Mouse (Mus musculus) neutrophil, adult 5-6 weeks (primary cell): Measurements from ENCODE around the gene Wdr19. TPM values are rescaled to one million over a fixed set of nuclear protein-coding genes. Genes with fewer than 3 reads are reported as not detected.

Source experiments
- ATAC-seq: fragments of 151-379, 151-347 bp; 2 replicates; pipeline ENCODE4 v1.8.0; 2017; ENCODE audit warnings: mild to moderate bottlenecking, moderate TSS enrichment; ENCODE audit not compliant: insufficient number of reproducible peaks, poor library complexity, low FRiP score, severe bottlenecking; ENCODE audit errors: extremely low read depth
- total RNA-seq: library from RNA; stranded (forward); fragments of 200-1000 nt; gene quantifications from 2 replicates; pipeline ENCODE4 v1.2.3, GENCODE M21; 2017

The Wdr19 gene
- total RNA-seq, 1 experiment from 2014 or later: 2.4 TPM

DNA sequence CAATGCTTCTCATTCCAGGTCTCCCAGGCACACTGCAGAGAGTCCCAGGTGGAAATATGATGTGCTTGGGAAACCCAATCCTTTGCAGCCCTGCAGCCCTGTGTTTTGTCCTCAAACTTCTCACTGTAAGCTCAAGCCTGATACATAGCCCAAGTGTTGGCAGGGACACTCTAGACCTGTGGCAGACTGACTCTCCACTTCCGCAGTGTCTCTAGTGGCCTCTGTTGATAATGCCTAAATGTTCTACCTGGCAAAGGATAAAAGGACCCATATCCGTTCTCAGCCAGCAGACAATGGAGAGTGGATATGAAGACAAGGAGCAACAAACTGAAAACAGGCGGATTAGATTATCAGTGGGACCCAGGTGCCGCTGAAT is 17.7 kb upstream of the Wdr19 start:
- no peak for ATAC-seq

DNA sequence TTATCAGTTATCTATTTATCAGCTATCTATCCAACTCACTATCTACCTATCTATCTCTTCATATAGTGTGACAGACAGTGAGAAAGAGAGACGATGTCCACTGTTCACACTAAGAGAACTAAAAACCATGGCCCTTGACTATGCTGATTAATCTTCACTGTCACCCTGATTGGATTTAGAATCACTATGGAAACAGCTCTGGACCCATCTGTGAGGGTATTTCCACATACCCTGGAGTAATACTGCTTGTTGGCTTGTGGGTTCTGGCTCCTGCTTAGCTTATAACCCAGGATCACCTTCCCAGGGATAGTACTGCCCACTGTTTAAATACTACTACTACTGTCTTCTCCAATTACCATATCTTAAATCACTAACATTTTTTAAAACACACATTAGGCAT is 17.2 kb upstream of the Wdr19 start:
- no peak for ATAC-seq

DNA sequence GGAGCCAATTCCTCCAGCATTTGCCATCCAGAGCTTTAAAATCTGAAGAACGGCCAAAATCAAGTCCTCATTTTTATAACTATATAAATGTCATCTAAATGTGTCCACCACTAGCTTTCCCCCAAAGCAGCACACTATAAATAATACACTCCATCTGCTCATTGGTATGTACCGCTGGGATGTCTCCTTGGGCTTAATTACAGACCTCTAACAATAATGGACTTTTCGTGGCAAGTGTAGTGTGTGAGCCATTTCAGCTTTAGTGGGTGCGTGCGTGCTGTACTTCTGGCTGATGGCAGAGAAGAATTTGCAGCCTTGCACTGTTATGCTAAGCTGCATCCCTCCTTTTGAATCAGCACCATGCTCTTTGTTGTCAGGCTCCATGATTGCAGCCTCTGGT is 7.9 kb upstream of the Wdr19 start:
- no peak for ATAC-seq

DNA sequence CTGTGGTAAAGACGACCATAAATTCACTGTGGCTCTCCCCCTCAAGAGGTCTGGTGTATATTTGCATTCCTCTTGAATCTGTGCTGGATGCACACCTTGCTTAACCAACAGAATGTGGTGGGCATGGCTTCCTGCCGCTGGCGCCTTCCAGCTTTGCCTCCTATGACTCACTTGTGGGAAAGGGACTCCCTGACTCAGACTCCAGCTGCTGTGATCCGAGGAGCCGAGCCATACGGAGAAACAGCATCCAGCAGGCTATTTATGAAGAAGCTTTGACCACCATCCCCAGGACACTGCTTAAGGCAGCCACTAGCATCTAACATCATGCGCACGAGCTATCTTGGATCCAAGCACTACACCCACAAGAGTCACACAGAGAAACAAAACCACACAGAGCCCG is 5.1 kb upstream of the Wdr19 start:
- no peak for ATAC-seq

DNA sequence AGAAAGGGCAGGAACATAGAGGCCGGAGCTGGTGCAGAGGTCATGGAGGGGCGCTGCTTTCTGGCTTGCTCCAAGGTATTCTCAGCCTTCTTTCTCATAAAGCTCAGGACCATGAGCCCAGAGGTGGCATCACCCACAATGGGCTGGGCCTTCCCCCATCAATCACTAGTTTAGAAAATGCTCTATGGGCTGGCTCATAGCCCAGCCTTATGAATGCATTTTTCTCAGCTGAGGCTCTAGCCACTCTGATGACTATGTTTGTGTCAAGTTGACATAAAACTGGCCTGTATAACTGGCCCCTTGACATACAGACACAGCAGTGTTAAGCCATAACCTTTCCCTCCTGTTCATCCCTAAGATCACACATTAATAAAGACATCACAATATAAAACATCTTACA is 5.2 kb downstream of the Wdr19 start:
- no peak for ATAC-seq

DNA sequence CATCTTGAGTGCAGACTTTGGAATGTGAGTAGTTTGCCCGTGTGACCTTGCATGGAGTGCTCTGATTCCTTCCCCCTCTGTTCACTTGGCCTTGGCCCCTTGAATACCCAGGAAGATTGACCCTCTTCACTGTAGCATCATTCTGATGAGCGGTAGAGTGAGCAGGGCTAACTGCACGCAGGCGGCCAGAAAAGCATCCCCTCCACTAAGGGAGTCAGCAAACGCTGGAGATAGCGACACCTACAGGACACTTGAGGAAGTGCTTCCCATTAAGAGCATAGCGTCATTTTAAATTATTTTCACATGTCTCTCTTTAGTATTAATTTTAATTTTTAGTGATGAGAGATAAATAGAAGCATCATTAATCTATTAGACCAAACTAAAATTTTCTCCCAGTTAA is 13.8 kb downstream of the Wdr19 start:
- ATAC-seq: peak; percentile 77; the same call in 1 of the 2 replicates

DNA sequence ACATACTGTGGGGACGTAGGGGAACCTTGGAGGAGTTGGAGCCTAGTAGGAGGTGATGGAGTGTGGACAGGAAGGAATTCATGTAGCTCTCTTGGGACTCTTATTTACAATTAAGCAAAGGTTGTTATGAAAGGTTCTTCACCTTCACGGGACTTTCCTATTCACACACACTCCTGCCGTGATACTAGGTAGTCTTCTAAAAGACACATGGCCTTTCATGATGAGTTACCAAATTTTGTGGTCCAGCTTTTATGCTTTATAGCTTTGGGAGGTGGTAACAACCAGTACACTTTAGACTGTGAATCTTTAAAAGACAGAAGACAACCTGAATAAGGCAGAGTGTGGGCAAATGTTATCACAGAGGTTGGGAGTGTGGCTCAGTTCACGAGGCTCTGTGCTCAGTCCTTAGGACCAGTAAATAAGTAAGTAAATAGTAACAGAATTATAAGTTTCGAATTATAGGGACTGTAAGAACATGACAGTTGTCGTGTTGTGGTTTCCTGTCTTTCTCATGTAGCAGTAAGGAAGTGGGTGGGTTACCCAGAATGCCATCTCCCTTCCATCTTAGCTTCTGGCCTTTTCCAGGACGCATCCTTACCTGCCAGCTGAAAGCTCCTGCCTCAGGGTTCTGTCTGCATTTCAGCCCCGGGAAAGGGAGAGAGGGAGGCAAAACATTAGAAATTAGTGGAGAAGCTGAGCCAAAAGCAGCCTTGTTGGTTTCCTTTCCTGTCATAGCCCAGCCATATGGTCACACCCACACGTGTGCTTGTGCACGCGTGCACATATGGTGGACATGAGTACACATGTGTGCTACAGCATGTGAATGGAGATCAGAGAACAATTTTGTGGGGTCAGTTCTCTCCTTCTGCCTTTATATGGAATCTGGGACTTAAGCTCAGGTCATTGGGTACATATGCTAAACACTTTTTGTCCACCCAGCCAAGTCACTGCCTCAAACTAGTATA is 18.1 kb downstream of the Wdr19 start:
- no peak for ATAC-seq

DNA sequence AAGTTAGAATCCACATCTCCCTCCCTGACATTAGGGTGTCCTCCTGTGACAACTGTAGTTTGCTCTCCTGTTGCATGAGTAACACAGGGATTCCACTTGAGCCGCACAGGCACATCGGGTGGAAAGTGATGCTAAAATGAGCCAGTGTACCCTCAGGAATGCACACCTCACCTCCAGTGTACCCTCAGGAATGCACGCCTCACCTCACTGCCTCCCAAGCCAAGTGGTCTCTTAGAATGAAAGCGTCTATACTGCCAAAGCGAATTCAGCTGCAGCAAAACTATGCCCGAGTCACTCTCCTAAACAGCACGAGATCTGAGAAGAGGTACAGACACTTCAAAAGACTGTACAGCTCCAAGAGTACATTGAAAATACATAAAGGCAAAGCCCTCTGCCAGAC is 21.5 kb downstream of the Wdr19 start:
- ATAC-seq: no peak

DNA sequence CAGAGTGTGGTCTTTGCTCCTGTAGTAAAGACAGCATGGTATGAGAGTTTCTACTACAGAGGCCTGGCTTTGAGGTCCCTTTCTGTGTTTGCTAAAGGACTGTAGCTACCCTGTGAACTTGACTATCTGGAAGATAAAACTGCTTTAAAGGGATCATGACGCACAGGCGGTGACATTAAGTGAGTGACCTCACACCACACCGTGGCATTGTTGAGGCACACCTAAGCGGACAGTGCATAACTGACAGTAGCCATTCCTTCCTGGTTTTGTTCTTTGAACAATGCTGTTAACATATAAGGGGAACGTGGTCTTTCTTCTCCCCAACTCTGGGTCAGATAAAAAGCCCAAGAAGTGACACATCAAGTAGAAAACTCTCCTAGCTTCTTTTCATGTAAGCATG is 24.6 kb downstream of the Wdr19 start:
- no peak for ATAC-seq

DNA sequence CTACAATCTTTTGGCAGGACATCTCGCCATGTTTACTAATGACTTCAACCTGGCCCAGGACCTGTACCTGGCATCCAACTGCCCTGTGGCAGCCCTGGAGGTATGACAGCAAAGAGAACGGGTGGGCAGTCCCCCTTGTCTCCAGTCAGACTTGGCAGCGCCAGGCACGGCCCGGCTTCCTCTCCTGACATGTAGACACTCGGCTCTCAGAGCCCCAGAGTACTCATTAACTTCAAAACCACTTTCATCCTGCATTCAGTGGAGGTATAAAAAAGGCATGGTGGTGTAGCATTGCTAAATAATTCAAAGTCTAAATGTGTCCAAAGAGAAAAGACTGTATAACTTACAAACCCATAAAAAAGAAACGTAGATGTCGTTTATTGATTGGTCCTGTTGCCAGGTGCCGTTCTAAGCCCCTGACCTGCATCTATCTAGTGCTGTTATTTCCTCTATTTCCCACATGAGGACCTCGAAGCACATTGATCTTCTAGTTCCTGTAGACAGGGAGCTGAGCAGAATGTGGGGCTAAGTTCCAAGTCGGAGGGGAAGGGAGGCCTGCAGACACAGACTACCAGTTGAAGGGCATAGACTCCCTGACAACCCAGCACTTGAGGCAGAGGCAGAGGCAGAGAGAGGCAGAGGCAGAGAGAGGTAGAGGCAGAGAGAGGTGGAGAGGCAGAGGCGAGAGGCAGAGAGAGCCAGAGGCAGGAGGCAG is 31.9 kb downstream of the Wdr19 start:
- ATAC-seq: no peak

DNA sequence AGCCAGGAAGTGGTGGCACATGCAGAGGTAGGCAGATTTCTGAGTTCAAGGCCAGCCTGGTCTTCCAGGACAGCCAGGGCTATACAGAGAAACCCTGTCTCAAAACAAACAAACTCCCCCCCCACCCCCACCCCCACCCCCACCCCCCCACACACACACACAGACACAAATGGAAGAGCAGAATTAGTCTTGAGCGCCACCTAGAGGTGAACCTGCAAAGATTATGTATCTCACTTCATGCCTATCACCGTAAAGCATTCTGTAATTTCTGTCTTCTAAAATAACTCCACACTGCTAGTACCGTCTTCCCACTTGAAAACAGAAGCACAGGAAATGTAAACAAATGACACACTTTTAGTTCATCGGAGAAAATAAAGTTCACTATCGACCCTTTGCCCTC is 43.2 kb downstream of the Wdr19 start:
- ATAC-seq: no peak

DNA sequence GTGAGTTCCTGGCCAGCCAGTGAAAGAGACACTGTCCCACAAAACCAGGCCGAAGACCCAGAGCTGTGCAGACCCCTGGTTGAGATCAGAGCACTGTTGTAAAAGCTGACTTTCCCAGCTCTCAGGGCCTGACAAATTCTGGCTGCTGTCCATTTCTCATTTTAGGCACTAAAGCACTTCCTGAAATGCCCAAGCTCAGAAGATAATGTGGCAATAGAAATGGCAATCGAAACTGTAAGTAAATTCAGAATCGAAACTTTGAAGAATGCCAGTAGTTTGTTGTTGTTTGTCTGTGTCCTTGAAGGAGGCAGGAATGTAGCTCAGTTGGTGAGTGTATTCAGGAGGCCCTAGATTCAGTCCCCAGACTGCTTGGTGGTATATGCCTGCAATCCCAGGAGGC is 47.8 kb downstream of the Wdr19 start:
- ATAC-seq: no peak

DNA sequence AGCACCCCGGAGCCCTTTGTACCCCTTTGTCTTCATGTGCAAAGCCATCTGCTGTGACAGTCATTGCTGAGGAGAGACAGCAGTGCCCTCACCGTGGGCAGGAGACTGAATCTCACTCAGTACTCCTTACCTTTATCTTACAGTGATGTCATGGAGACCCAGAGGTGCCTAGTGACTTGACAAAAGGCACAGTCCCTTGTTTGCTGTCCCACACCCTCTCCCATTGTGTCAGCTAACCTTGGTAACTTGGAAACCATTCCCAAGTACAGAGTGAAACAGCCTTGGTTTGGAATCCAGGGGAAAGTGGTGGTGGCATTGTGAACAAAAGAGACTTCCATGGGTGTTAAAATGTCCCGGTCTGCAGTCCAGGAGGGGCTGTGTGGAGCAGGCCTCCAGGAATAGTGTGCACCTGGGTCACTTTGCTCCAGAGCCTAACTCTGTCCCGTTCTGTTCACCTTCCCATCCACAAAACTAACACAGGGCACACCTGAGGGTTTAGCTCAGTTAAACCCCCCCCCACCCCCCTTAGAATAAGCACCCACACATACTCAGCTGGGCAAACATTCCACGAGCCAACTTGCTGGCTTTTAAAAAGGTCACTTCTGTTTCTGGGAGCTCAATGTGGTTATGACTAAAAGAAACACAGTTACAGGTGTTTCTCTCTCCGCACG is 50.8 kb downstream of the Wdr19 start:
- no peak for ATAC-seq

DNA sequence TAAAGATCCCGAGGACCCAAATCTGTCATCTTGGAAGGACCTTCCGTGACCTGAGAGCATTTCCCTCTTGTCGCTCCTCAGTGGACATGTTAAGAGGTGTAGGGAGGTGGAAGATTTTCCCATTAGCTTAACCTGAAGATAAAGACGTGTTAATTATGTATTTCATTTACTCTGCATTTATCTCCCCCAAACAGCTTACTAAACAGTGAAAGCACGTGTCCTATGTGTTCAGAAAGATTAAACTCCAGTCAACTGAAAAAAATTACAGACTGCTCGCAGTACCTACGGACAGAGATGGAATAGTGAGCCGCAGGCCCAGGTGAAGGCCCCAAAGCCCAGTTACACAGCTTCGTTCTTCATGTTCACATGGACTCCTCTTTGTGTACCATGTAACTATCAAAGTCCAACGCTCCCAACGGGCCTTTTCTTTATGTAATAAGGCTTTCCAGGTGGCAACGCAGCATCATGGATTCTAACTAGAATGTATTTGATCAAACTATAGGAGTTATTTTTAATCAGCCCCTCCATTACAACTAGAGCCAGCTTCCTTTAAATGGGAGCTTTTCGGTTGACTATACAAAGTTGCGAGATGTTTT is 58.5 kb downstream of the Wdr19 start:
- no peak for ATAC-seq

DNA sequence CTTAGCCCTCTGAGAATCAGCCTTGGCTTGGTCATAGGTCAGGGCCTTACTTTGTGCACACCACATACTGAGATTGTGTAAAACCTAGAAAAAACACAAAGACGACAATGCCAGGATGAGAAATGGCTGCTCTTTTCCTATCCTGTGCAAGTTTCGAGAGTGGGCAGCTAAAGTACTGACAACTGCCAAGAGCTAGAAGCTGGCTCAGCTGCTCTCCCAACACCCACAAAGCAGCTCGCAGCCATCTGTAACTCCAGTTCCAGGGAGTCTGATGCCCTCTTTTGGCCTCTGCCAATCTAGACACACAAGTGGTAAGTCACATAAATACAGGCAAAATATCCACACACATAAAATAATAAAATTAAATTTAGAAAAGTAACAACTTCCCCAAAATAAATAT is 74.5 kb downstream of the Wdr19 start:
- no peak for ATAC-seq

DNA sequence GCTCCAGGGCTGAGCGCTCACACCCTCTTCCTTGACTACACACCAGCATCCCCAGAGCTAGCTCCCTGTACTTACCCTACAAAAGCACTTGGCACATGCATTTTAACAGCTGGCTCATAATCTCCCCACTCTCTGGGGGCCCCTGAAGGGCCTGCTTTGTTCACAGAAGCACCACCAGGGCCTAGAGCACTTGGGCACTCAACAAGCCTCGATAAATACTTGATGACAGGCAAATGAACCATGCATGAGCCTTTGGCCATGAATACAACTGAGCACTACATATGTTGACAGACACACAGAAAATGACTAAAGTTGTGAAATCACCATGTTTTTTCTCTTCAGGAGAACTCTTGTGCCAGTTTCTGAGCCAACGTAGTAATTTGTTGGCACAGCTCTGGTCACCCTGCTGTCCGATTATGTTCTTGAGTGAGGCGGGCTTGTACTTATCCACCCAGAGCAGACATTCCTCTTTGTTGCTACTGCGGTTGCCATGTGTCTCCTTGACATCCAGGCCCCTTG is 79.7 kb downstream of the Wdr19 start:
- ATAC-seq: no peak

DNA sequence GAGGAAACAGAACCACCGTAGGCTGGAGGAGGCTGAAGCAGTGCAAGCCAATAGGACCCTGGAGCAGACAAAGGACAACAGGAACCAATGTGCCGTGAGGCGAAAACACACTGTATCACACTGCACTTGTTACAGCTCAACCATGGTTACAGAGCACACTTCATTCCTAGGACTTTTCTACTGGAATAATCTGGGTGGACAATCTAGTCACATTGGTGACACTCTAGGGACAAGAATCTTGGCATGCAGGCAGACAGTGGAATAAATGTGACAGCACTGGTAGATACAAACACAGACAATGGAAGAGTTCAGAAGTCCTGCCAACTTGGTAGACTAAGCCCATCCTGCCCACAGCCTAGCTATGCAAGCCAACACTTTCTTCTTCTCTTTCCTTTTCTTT is 81.7 kb downstream of the Wdr19 start:
- ATAC-seq: no peak

DNA sequence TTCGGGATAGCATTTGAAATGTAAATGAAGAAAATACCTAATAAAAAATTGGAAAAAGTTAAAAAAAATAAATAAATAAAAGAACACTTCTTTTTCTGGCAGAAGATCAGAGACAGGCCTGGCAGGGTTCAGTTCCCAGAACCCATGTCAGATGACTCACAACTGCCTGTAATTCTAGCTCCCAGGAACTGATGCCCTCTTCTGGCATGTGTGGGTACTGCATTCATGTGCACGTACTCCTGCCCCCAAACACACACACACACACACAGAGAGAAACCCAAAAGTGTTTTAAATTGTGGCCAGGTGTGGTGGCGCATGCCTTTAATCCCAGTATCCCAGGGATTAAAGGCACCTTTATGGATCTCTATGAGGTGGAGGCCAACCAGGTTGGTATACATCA is 84.7 kb downstream of the Wdr19 start:
- peak; percentile 55; the same call in 1 of the 2 replicates for ATAC-seq
